Mouse (Mus musculus) MEL (cell line): ENCODE measurements around the gene Tmem182. TPM values are rescaled to one million over a fixed set of nuclear protein-coding genes. Genes with fewer than 3 reads are reported as not detected.

Source experiments
- DNase-seq: peaks from one replicate; pipeline ENCODE4 v3.0.0; 2011; ENCODE audit warnings: low read depth, low spot score
- H3K27ac ChIP-seq: 2 replicates; pipeline ENCODE4 v1.5.1; 2012; ENCODE audit warnings: low read depth, mild to moderate bottlenecking, control low read depth, low read length, moderate library complexity; ENCODE audit not compliant: control insufficient read depth
- H3K27me3 ChIP-seq, 2 experiments: fragments of 150-350 bp in 1 of 2; sonication (generic) in 1 of 2; 2 replicates each; pipeline ENCODE4 v1.6.1; 2012; ENCODE audit warnings: low read length in 2 of 2, mild to moderate bottlenecking in 2 of 2, improper control_type of control experiment in 1 of 2, moderate library complexity in 1 of 2; ENCODE audit not compliant: insufficient read depth in 2 of 2, control insufficient read depth in 1 of 2
- H3K36me3 ChIP-seq, 2 experiments: 2 replicates each; pipeline ENCODE4 v1.6.1; 2012 to 2014; ENCODE audit warnings: low read length in 2 of 2, improper control_type of control experiment in 1 of 2, inconsistent platforms in 1 of 2, mild to moderate bottlenecking in 1 of 2; ENCODE audit not compliant: insufficient read depth in 2 of 2, control insufficient read depth in 1 of 2
- H3K4me1 ChIP-seq, 2 experiments: fragments of 150-350 bp in 1 of 2; sonication (generic) in 1 of 2; 2 replicates each; pipeline ENCODE4 v1.6.1; 2012; ENCODE audit warnings: low read length in 2 of 2, improper control_type of control experiment in 1 of 2, mild to moderate bottlenecking in 1 of 2; ENCODE audit not compliant: insufficient read depth in 2 of 2, control insufficient read depth in 1 of 2
- H3K4me3 ChIP-seq, 2 experiments: fragments of 150-350 bp in 1 of 2; sonication (generic) in 1 of 2; 2 replicates each; pipeline ENCODE4 v1.5.1; 2012; ENCODE audit warnings: low read depth in 2 of 2, low read length in 2 of 2, mild to moderate bottlenecking in 2 of 2, moderate library complexity in 2 of 2, control low read depth in 1 of 2, improper control_type of control experiment in 1 of 2; ENCODE audit not compliant: control insufficient read depth in 1 of 2, insufficient read depth in 1 of 2
- H3K79me2 ChIP-seq: 2 replicates; pipeline ENCODE4 v1.6.1; 2012; ENCODE audit warnings: mild to moderate bottlenecking, low read length, moderate library complexity; ENCODE audit not compliant: control insufficient read depth, poor library complexity, insufficient read depth
- H3K9ac ChIP-seq: 2 replicates; pipeline ENCODE4 v1.6.1; 2012; ENCODE audit warnings: low read depth, mild to moderate bottlenecking, control low read depth, low read length, moderate library complexity; ENCODE audit not compliant: control insufficient read depth, poor library complexity, severe bottlenecking
- H3K9me3 ChIP-seq: fragments of 150-350 bp; sonication (generic); replicated peaks from 2 replicates; pipeline ENCODE4 v1.6.1; 2012; ENCODE audit warnings: mild to moderate bottlenecking, low read length, improper control_type of control experiment, moderate library complexity; ENCODE audit not compliant: insufficient read depth
- BHLHE40 ChIP-seq: IDR thresholded peaks from 2 replicates; pipeline ENCODE4 v1.6.1; 2012; ENCODE audit warnings: low read depth, mild to moderate bottlenecking, inconsistent platforms, low read length, improper control_type of control experiment, borderline replicate concordance
- CHD1 ChIP-seq: IDR thresholded peaks from 2 replicates; pipeline ENCODE4 v1.6.1; 2012; ENCODE audit warnings: low read depth, mild to moderate bottlenecking, inconsistent platforms, low read length, improper control_type of control experiment
- CHD2 ChIP-seq: IDR thresholded peaks from 2 replicates; pipeline ENCODE4 v1.6.1; 2011; ENCODE audit warnings: low read length, improper control_type of control experiment
- CTCF ChIP-seq, 3 experiments: IDR thresholded peaks in 2 of 3; conservative IDR thresholded peaks in 1 of 3; 2 replicates each; pipeline ENCODE4 v1.5.1; 2011 to 2012; ENCODE audit warnings: low read length in 3 of 3, low read depth in 2 of 3, mild to moderate bottlenecking in 2 of 3, improper control_type of control experiment in 1 of 3, inconsistent platforms in 1 of 3, mixed read lengths in 1 of 3, moderate library complexity in 1 of 3; ENCODE audit not compliant: control insufficient read depth in 1 of 3, insufficient read depth in 1 of 3, poor library complexity in 1 of 3, severe bottlenecking in 1 of 3
- ELF1 ChIP-seq: IDR thresholded peaks from 2 replicates; pipeline ENCODE4 v1.6.1; 2014; ENCODE audit warnings: low read depth, mild to moderate bottlenecking, inconsistent platforms, low read length, improper control_type of control experiment, moderate library complexity
- EP300 ChIP-seq, 2 experiments: IDR thresholded peaks; 2 replicates each; pipeline ENCODE4 v1.6.1; 2011; ENCODE audit warnings: improper control_type of control experiment in 2 of 2, low read length in 2 of 2, low read depth in 1 of 2, mild to moderate bottlenecking in 1 of 2
- ETS1 ChIP-seq: IDR thresholded peaks from 2 replicates; pipeline ENCODE4 v1.6.1; 2012; ENCODE audit warnings: low read depth, mild to moderate bottlenecking, inconsistent platforms, low read length, improper control_type of control experiment, moderate library complexity
- GABPA ChIP-seq: IDR thresholded peaks from 2 replicates; pipeline ENCODE4 v1.6.1; 2012; ENCODE audit warnings: low read depth, mild to moderate bottlenecking, inconsistent platforms, low read length, improper control_type of control experiment, moderate library complexity
- GATA1 ChIP-seq: IDR thresholded peaks from 2 replicates; pipeline ENCODE4 v1.6.1; 2011; ENCODE audit warnings: low read depth, low read length, improper control_type of control experiment
- HCFC1 ChIP-seq: IDR thresholded peaks from 2 replicates; pipeline ENCODE4 v1.6.1; 2012; ENCODE audit warnings: low read depth, mild to moderate bottlenecking, inconsistent platforms, low read length, improper control_type of control experiment, moderate library complexity
- JUND ChIP-seq: IDR thresholded peaks from 2 replicates; pipeline ENCODE4 v1.6.1; 2011; ENCODE audit warnings: low read depth, mild to moderate bottlenecking, improper control_type of control experiment, low read length
- MAFK ChIP-seq: IDR thresholded peaks from 2 replicates; pipeline ENCODE4 v1.6.1; 2011; ENCODE audit warnings: low read depth, mild to moderate bottlenecking, low read length, improper control_type of control experiment, borderline replicate concordance
- MAZ ChIP-seq: IDR thresholded peaks from 2 replicates; pipeline ENCODE4 v1.6.1; 2012; ENCODE audit warnings: low read depth, mild to moderate bottlenecking, inconsistent platforms, low read length, improper control_type of control experiment
- MEF2A ChIP-seq: IDR thresholded peaks from 2 replicates; pipeline ENCODE4 v1.6.1; 2014; ENCODE audit warnings: low read depth, mild to moderate bottlenecking, inconsistent platforms, low read length, improper control_type of control experiment; ENCODE audit not compliant: poor library complexity, insufficient replicate concordance, severe bottlenecking; ENCODE audit errors: extremely low read depth
- MXI1 ChIP-seq: IDR thresholded peaks from 2 replicates; pipeline ENCODE4 v1.6.1; 2011; ENCODE audit warnings: mild to moderate bottlenecking, low read depth, low read length, improper control_type of control experiment
- MYB ChIP-seq: IDR thresholded peaks from 2 replicates; pipeline ENCODE4 v1.6.1; 2011; ENCODE audit warnings: mild to moderate bottlenecking, low read depth, low read length, improper control_type of control experiment
- NRF1 ChIP-seq: IDR thresholded peaks from 2 replicates; pipeline ENCODE4 v1.6.1; 2014; ENCODE audit warnings: low read depth, mild to moderate bottlenecking, inconsistent platforms, low read length, improper control_type of control experiment, moderate library complexity; ENCODE audit not compliant: poor library complexity, insufficient read depth, severe bottlenecking
- POLR2A ChIP-seq, 2 experiments: IDR thresholded peaks; 2 replicates each; pipeline ENCODE4 v1.6.1; 2011 to 2012; ENCODE audit warnings: low read length in 2 of 2, mild to moderate bottlenecking in 2 of 2, control low read depth in 1 of 2, improper control_type of control experiment in 1 of 2, low read depth in 1 of 2, moderate library complexity in 1 of 2; ENCODE audit not compliant: control insufficient read depth in 1 of 2, insufficient read depth in 1 of 2, poor library complexity in 1 of 2
- POLR2AphosphoS2 ChIP-seq: IDR thresholded peaks from 2 replicates; pipeline ENCODE4 v1.6.1; 2011; ENCODE audit warnings: low read length, improper control_type of control experiment
- RAD21 ChIP-seq: IDR thresholded peaks from 2 replicates; pipeline ENCODE4 v1.6.1; 2011; ENCODE audit warnings: mild to moderate bottlenecking, low read depth, low read length, improper control_type of control experiment
- RCOR1 ChIP-seq: IDR thresholded peaks from 2 replicates; pipeline ENCODE4 v1.6.1; 2012; ENCODE audit warnings: low read depth, mild to moderate bottlenecking, inconsistent platforms, low read length, improper control_type of control experiment
- SIN3A ChIP-seq: IDR thresholded peaks from 2 replicates; pipeline ENCODE4 v1.6.1; 2012; ENCODE audit warnings: low read length, improper control_type of control experiment, inconsistent platforms
- SMC3 ChIP-seq: IDR thresholded peaks from 2 replicates; pipeline ENCODE4 v1.6.1; 2011; ENCODE audit warnings: low read depth, low read length, improper control_type of control experiment
- TAL1 ChIP-seq: IDR thresholded peaks from 2 replicates; pipeline ENCODE4 v1.6.1; 2012; ENCODE audit warnings: mild to moderate bottlenecking, inconsistent platforms, low read length, moderate library complexity, mixed read lengths
- TBP ChIP-seq: IDR thresholded peaks from 2 replicates; pipeline ENCODE4 v1.8.0; 2011; ENCODE audit warnings: low read depth, low read length, improper control_type of control experiment
- UBTF ChIP-seq: IDR thresholded peaks from 2 replicates; pipeline ENCODE4 v1.6.1; 2012; ENCODE audit warnings: low read depth, mild to moderate bottlenecking, inconsistent platforms, low read length, improper control_type of control experiment, moderate library complexity, borderline replicate concordance; ENCODE audit not compliant: insufficient read depth
- USF2 ChIP-seq, 2 experiments: IDR thresholded peaks; 2 replicates each; pipeline ENCODE4 v1.6.1; 2011 to 2012; ENCODE audit warnings: improper control_type of control experiment in 2 of 2, low read length in 2 of 2, borderline replicate concordance in 1 of 2, inconsistent platforms in 1 of 2, low read depth in 1 of 2, mild to moderate bottlenecking in 1 of 2; ENCODE audit not compliant: insufficient read depth in 1 of 2
- ZKSCAN1 ChIP-seq: IDR thresholded peaks from 2 replicates; pipeline ENCODE4 v1.6.1; 2012; ENCODE audit warnings: low read depth, mild to moderate bottlenecking, inconsistent platforms, low read length, improper control_type of control experiment, moderate library complexity
- polyA plus RNA-seq, 2 experiments: library from polyadenylated mRNA; stranded (reverse) in 1 of 2; unstranded in 1 of 2; fragments of >175 nt in 1 of 2; fragments of >200 nt in 1 of 2; gene quantifications; 2 replicates each; pipeline versions ENCODE4 v1.2.1 to v1.2.4; 2012; ENCODE audit warnings: low replicate concordance in 2 of 2, low read depth in 1 of 2; ENCODE audit not compliant: insufficient read length in 2 of 2, insufficient read depth in 1 of 2, missing spikeins in 1 of 2
- total RNA-seq: library from RNA; depleted of rRNA; stranded (reverse); fragments of 300-350 nt; gene quantifications from 2 replicates; pipeline ENCODE4 v1.2.3, GENCODE M21; 2012

The Tmem182 gene
- total and polyA plus RNA-seq, 3 experiments = not detected

GRCm38 (mm10) chr1:40802759-40803158, 2.6 kb upstream of the Tmem182 start:
- Histone ChIP-seq H3K9ac (no peak overlapping the region), H3K9me3 (no peaks in the 10 kb centered on the region), H3K79me2 (no peaks in the 10 kb centered on the region), H3K4me3 (no peak overlapping the region), H3K4me1 (peaks cover 0 to 3% of the 10 kb centered on the region in 2 experiments; a peak in 1 of 4 replicates), H3K36me3 (0 out of 4 replicates have a peak, but pooled peaks cover 0 to 2% of the 10 kb centered on the region in 2 experiments), H3K27me3 (no peaks in the 10 kb centered on the region), H3K27ac (no peak overlapping the region)
- DNase-seq = peak; percentile 76
- TF ChIP-seq RAD21 (peak; percentile 16), CHD1 (no peak), MYB (no peak), HCFC1 (no peak), ZKSCAN1 (no peak), MAZ (no peak), POLR2A (IDR thresholded peaks at IDR 0.05; ENCODE audit: control insufficient read depth in 1 of 2, insufficient read depth in 1 of 2, low read depth in 1 of 2, low read length in 2 of 2, poor library complexity in 1 of 2) (no peak), CHD2 (no peak), BHLHE40 (no peak), UBTF (no peak), MEF2A (no peak), RCOR1 (no peak), GABPA (no peak), POLR2AphosphoS2 (no peak), ETS1 (no peak), MAFK (no peak), CTCF (IDR thresholded peaks at IDR 0.05 in 2 of 3, conservative IDR thresholded peaks at IDR 0.05 in 1 of 3; ENCODE audit: control insufficient read depth in 1 of 3, insufficient read depth in 1 of 3, low read depth in 2 of 3, low read length in 3 of 3, poor library complexity in 1 of 3, severe bottlenecking in 1 of 3) (peak; percentile 42 to 91 (median 71); a peak in 5 of 6 replicates), GATA1 (peak; percentile 67), ELF1 (no peak), TBP (no peak), EP300 (IDR thresholded peaks at IDR 0.05; ENCODE audit: low read depth in 1 of 2, low read length in 2 of 2) (peak; percentile 21 to 22; a peak in 1 of 4 replicates), SMC3 (peak; percentile 52), NRF1 (no peak), JUND (no peak), MXI1 (no peak), SIN3A (no peak), USF2 (IDR thresholded peaks at IDR 0.05; ENCODE audit: borderline replicate concordance in 1 of 2, insufficient read depth in 1 of 2, low read depth in 1 of 2, low read length in 2 of 2) (no peak), TAL1 (no peak)
